Mouse (Mus musculus) MEL (cell line): ENCODE measurements around the gene Nlk. TPM values are rescaled to one million over a fixed set of nuclear protein-coding genes. Genes with fewer than 3 reads are reported as not detected.
A peak's percentile ranks its signal among the peaks of the same experiment; 100 is the strongest.

Source experiments
- DNase-seq: peaks from one replicate; pipeline ENCODE4 v3.0.0; 2011; ENCODE audit warnings: low read depth, low spot score
- H3K27ac ChIP-seq: 2 replicates; pipeline ENCODE4 v1.5.1; 2012; ENCODE audit warnings: low read depth, mild to moderate bottlenecking, control low read depth, low read length, moderate library complexity; ENCODE audit not compliant: control insufficient read depth
- H3K27me3 ChIP-seq, 2 experiments: fragments of 150-350 bp in 1 of 2; sonication (generic) in 1 of 2; 2 replicates each; pipeline ENCODE4 v1.6.1; 2012; ENCODE audit warnings: low read length in 2 of 2, mild to moderate bottlenecking in 2 of 2, improper control_type of control experiment in 1 of 2, moderate library complexity in 1 of 2; ENCODE audit not compliant: insufficient read depth in 2 of 2, control insufficient read depth in 1 of 2
- H3K36me3 ChIP-seq, 2 experiments: 2 replicates each; pipeline ENCODE4 v1.6.1; 2012 to 2014; ENCODE audit warnings: low read length in 2 of 2, improper control_type of control experiment in 1 of 2, inconsistent platforms in 1 of 2, mild to moderate bottlenecking in 1 of 2; ENCODE audit not compliant: insufficient read depth in 2 of 2, control insufficient read depth in 1 of 2
- H3K4me1 ChIP-seq, 2 experiments: fragments of 150-350 bp in 1 of 2; sonication (generic) in 1 of 2; 2 replicates each; pipeline ENCODE4 v1.6.1; 2012; ENCODE audit warnings: low read length in 2 of 2, improper control_type of control experiment in 1 of 2, mild to moderate bottlenecking in 1 of 2; ENCODE audit not compliant: insufficient read depth in 2 of 2, control insufficient read depth in 1 of 2
- H3K4me3 ChIP-seq, 2 experiments: fragments of 150-350 bp in 1 of 2; sonication (generic) in 1 of 2; 2 replicates each; pipeline ENCODE4 v1.5.1; 2012; ENCODE audit warnings: low read depth in 2 of 2, low read length in 2 of 2, mild to moderate bottlenecking in 2 of 2, moderate library complexity in 2 of 2, control low read depth in 1 of 2, improper control_type of control experiment in 1 of 2; ENCODE audit not compliant: control insufficient read depth in 1 of 2, insufficient read depth in 1 of 2
- H3K79me2 ChIP-seq: 2 replicates; pipeline ENCODE4 v1.6.1; 2012; ENCODE audit warnings: mild to moderate bottlenecking, low read length, moderate library complexity; ENCODE audit not compliant: control insufficient read depth, poor library complexity, insufficient read depth
- H3K9ac ChIP-seq: 2 replicates; pipeline ENCODE4 v1.6.1; 2012; ENCODE audit warnings: low read depth, mild to moderate bottlenecking, control low read depth, low read length, moderate library complexity; ENCODE audit not compliant: control insufficient read depth, poor library complexity, severe bottlenecking
- H3K9me3 ChIP-seq: fragments of 150-350 bp; sonication (generic); replicated peaks from 2 replicates; pipeline ENCODE4 v1.6.1; 2012; ENCODE audit warnings: mild to moderate bottlenecking, low read length, improper control_type of control experiment, moderate library complexity; ENCODE audit not compliant: insufficient read depth
- BHLHE40 ChIP-seq: IDR thresholded peaks from 2 replicates; pipeline ENCODE4 v1.6.1; 2012; ENCODE audit warnings: low read depth, mild to moderate bottlenecking, inconsistent platforms, low read length, improper control_type of control experiment, borderline replicate concordance
- CHD2 ChIP-seq: IDR thresholded peaks from 2 replicates; pipeline ENCODE4 v1.6.1; 2011; ENCODE audit warnings: low read length, improper control_type of control experiment
- ELF1 ChIP-seq: IDR thresholded peaks from 2 replicates; pipeline ENCODE4 v1.6.1; 2014; ENCODE audit warnings: low read depth, mild to moderate bottlenecking, inconsistent platforms, low read length, improper control_type of control experiment, moderate library complexity
- EP300 ChIP-seq, 2 experiments: IDR thresholded peaks; 2 replicates each; pipeline ENCODE4 v1.6.1; 2011; ENCODE audit warnings: improper control_type of control experiment in 2 of 2, low read length in 2 of 2, low read depth in 1 of 2, mild to moderate bottlenecking in 1 of 2
- ETS1 ChIP-seq: IDR thresholded peaks from 2 replicates; pipeline ENCODE4 v1.6.1; 2012; ENCODE audit warnings: low read depth, mild to moderate bottlenecking, inconsistent platforms, low read length, improper control_type of control experiment, moderate library complexity
- GABPA ChIP-seq: IDR thresholded peaks from 2 replicates; pipeline ENCODE4 v1.6.1; 2012; ENCODE audit warnings: low read depth, mild to moderate bottlenecking, inconsistent platforms, low read length, improper control_type of control experiment, moderate library complexity
- GATA1 ChIP-seq: IDR thresholded peaks from 2 replicates; pipeline ENCODE4 v1.6.1; 2011; ENCODE audit warnings: low read depth, low read length, improper control_type of control experiment
- JUND ChIP-seq: IDR thresholded peaks from 2 replicates; pipeline ENCODE4 v1.6.1; 2011; ENCODE audit warnings: low read depth, mild to moderate bottlenecking, improper control_type of control experiment, low read length
- KAT2A ChIP-seq: conservative IDR thresholded peaks from 2 replicates; pipeline ENCODE4 v1.6.1; 2012; ENCODE audit warnings: low read depth, low read length, improper control_type of control experiment, inconsistent platforms
- MAX ChIP-seq: IDR thresholded peaks from 2 replicates; pipeline ENCODE4 v1.6.1; 2011; ENCODE audit warnings: low read length, improper control_type of control experiment
- MEF2A ChIP-seq: IDR thresholded peaks from 2 replicates; pipeline ENCODE4 v1.6.1; 2014; ENCODE audit warnings: low read depth, mild to moderate bottlenecking, inconsistent platforms, low read length, improper control_type of control experiment; ENCODE audit not compliant: poor library complexity, insufficient replicate concordance, severe bottlenecking; ENCODE audit errors: extremely low read depth
- MYC ChIP-seq: IDR thresholded peaks from 2 replicates; pipeline ENCODE4 v1.6.1; 2011; ENCODE audit warnings: low read depth, mild to moderate bottlenecking, low read length, improper control_type of control experiment, moderate library complexity
- NELFE ChIP-seq: IDR thresholded peaks from 2 replicates; pipeline ENCODE4 v1.6.1; 2011; ENCODE audit warnings: low read depth, low read length, improper control_type of control experiment
- NRF1 ChIP-seq: IDR thresholded peaks from 2 replicates; pipeline ENCODE4 v1.6.1; 2014; ENCODE audit warnings: low read depth, mild to moderate bottlenecking, inconsistent platforms, low read length, improper control_type of control experiment, moderate library complexity; ENCODE audit not compliant: poor library complexity, insufficient read depth, severe bottlenecking
- POLR2A ChIP-seq, 2 experiments: IDR thresholded peaks; 2 replicates each; pipeline ENCODE4 v1.6.1; 2011 to 2012; ENCODE audit warnings: low read length in 2 of 2, mild to moderate bottlenecking in 2 of 2, control low read depth in 1 of 2, improper control_type of control experiment in 1 of 2, low read depth in 1 of 2, moderate library complexity in 1 of 2; ENCODE audit not compliant: control insufficient read depth in 1 of 2, insufficient read depth in 1 of 2, poor library complexity in 1 of 2
- POLR2AphosphoS2 ChIP-seq: IDR thresholded peaks from 2 replicates; pipeline ENCODE4 v1.6.1; 2011; ENCODE audit warnings: low read length, improper control_type of control experiment
- RAD21 ChIP-seq: IDR thresholded peaks from 2 replicates; pipeline ENCODE4 v1.6.1; 2011; ENCODE audit warnings: mild to moderate bottlenecking, low read depth, low read length, improper control_type of control experiment
- RCOR1 ChIP-seq: IDR thresholded peaks from 2 replicates; pipeline ENCODE4 v1.6.1; 2012; ENCODE audit warnings: low read depth, mild to moderate bottlenecking, inconsistent platforms, low read length, improper control_type of control experiment
- SIN3A ChIP-seq: IDR thresholded peaks from 2 replicates; pipeline ENCODE4 v1.6.1; 2012; ENCODE audit warnings: low read length, improper control_type of control experiment, inconsistent platforms
- SMC3 ChIP-seq: IDR thresholded peaks from 2 replicates; pipeline ENCODE4 v1.6.1; 2011; ENCODE audit warnings: low read depth, low read length, improper control_type of control experiment
- TAL1 ChIP-seq: IDR thresholded peaks from 2 replicates; pipeline ENCODE4 v1.6.1; 2012; ENCODE audit warnings: mild to moderate bottlenecking, inconsistent platforms, low read length, moderate library complexity, mixed read lengths
- TCF12 ChIP-seq: IDR thresholded peaks from 2 replicates; pipeline ENCODE4 v1.6.1; 2014; ENCODE audit warnings: low read depth, mild to moderate bottlenecking, inconsistent platforms, low read length, improper control_type of control experiment, moderate library complexity
- UBTF ChIP-seq: IDR thresholded peaks from 2 replicates; pipeline ENCODE4 v1.6.1; 2012; ENCODE audit warnings: low read depth, mild to moderate bottlenecking, inconsistent platforms, low read length, improper control_type of control experiment, moderate library complexity, borderline replicate concordance; ENCODE audit not compliant: insufficient read depth
- USF1 ChIP-seq: IDR thresholded peaks from 2 replicates; pipeline ENCODE4 v1.6.1; 2014; ENCODE audit warnings: low read depth, mild to moderate bottlenecking, inconsistent platforms, low read length, improper control_type of control experiment, moderate library complexity
- ZC3H11A ChIP-seq: IDR thresholded peaks from 2 replicates; pipeline ENCODE4 v1.6.1; 2012; ENCODE audit warnings: low read depth, mild to moderate bottlenecking, inconsistent platforms, low read length, improper control_type of control experiment
- ZNF384 ChIP-seq: IDR thresholded peaks from 2 replicates; pipeline ENCODE4 v1.6.1; 2012; ENCODE audit warnings: low read depth, mild to moderate bottlenecking, inconsistent platforms, low read length, improper control_type of control experiment
- polyA plus RNA-seq, 2 experiments: library from polyadenylated mRNA; stranded (reverse) in 1 of 2; unstranded in 1 of 2; fragments of >175 nt in 1 of 2; fragments of >200 nt in 1 of 2; gene quantifications; 2 replicates each; pipeline versions ENCODE4 v1.2.1 to v1.2.4; 2012; ENCODE audit warnings: low replicate concordance in 2 of 2, low read depth in 1 of 2; ENCODE audit not compliant: insufficient read length in 2 of 2, insufficient read depth in 1 of 2, missing spikeins in 1 of 2
- total RNA-seq: library from RNA; depleted of rRNA; stranded (reverse); fragments of 300-350 nt; gene quantifications from 2 replicates; pipeline ENCODE4 v1.2.3, GENCODE M21; 2012

The Nlk gene
- total and polyA plus RNA-seq, 3 experiments, result 16.9 to 17.9 TPM; not detected in 1

GRCm38 (mm10) chr11:78604826-78605225, 92.3 kb downstream of the Nlk start:
- Histone ChIP-seq H3K36me3 (peaks cover 0 to 19% of the 10 kb centered on the region in 2 experiments; a peak in 2 of 4 replicates), H3K27ac (peak overlapping the region; percentile 26; the same call in 1 of the 2 replicates), H3K9ac (no peak overlapping the region), H3K27me3 (no peaks in the 10 kb centered on the region), H3K4me3 (no peak overlapping the region), H3K79me2 (no peaks in the 10 kb centered on the region), H3K4me1 (peaks cover 18 to 29% of the 10 kb centered on the region in 2 experiments), H3K9me3 (no peaks in the 10 kb centered on the region)
- TF ChIP-seq TAL1 (no peak), ETS1 (peak; percentile 57), ZNF384 (0 out of 2 replicates have a peak, but pooled peaks have one; percentile 54), TCF12 (peak; percentile 68; the same call in 1 of the 2 replicates), RCOR1 (peak; percentile 72; the same call in 1 of the 2 replicates), EP300 (IDR thresholded peaks at IDR 0.05; ENCODE audit: low read depth in 1 of 2, low read length in 2 of 2) (peak; percentile 70 to 75; a peak in 3 of 4 replicates), GATA1 (peak; percentile 87), NRF1 (no peak), KAT2A (no peak), MEF2A (no peak), BHLHE40 (peak; percentile 68; the same call in 1 of the 2 replicates), MAX (no peak), POLR2A (IDR thresholded peaks at IDR 0.05; ENCODE audit: control insufficient read depth in 1 of 2, insufficient read depth in 1 of 2, low read depth in 1 of 2, low read length in 2 of 2, poor library complexity in 1 of 2) (no peak), SMC3 (no peak), ELF1 (no peak)
- peak; percentile 34 for DNase-seq

- no peak for DNase-seq
- Histone ChIP-seq H3K27ac (no peak overlapping the region), H3K79me2 (no peaks in the 10 kb centered on the region), H3K27me3 (no peaks in the 10 kb centered on the region), H3K36me3 (peaks cover 0 to 19% of the 10 kb centered on the region in 2 experiments; a peak in 2 of 4 replicates), H3K4me1 (peaks cover 18 to 29% of the 10 kb centered on the region in 2 experiments), H3K4me3 (no peak overlapping the region), H3K9me3 (no peaks in the 10 kb centered on the region), H3K9ac (no peak overlapping the region)
- TF ChIP-seq POLR2AphosphoS2 (no peak), ZC3H11A (no peak), UBTF (no peak), EP300 (IDR thresholded peaks at IDR 0.05; ENCODE audit: low read depth in 1 of 2, low read length in 2 of 2) (no peak), SIN3A (no peak), MYC (no peak), CHD2 (no peak), USF1 (no peak), RAD21 (no peak), ETS1 (no peak), GABPA (no peak), RCOR1 (no peak), JUND (no peak), NELFE (no peak)
Observed at GRCm38 (mm10) chr11:78602781-78603180, 94.4 kb downstream of the Nlk start.
